Mouse (Mus musculus) thymus, adult 18-20 months (tissue): ENCODE data around the gene Ankrd65.

ENCODE experiments used
- DNase-seq, 2 experiments: peaks; one replicate each; pipeline ENCODE4 v3.0.0; 2022; ENCODE audit warnings: mixed read lengths in 2 of 2

Ankrd65 gene

DNA sequence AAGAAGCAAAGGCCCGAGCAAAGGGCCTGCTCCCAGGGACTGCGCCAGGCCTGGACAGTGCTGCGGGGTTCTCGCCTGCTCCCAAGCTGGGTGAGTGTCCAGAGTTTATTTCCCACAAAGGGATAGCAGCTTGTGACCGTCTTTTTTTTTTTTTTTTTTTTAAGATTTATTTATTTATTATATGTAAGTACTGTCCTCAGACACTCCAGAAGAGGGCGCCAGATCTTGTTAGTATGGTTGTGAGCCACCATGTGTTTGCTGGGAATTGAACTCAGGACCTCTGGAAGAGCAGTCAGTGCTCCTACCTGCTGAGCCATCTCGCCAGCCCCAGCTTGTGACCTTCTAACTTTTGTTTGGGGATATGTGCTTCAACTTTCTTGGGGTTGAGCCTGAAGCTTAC lies 30.8 kb downstream of the Ankrd65 start:
- no peak for DNase-seq

- DNase-seq, result no peak
These were observed 33.2 kb downstream of the Ankrd65 start for GRCm38 (mm10) chr4:155823443-155823842.

DNA sequence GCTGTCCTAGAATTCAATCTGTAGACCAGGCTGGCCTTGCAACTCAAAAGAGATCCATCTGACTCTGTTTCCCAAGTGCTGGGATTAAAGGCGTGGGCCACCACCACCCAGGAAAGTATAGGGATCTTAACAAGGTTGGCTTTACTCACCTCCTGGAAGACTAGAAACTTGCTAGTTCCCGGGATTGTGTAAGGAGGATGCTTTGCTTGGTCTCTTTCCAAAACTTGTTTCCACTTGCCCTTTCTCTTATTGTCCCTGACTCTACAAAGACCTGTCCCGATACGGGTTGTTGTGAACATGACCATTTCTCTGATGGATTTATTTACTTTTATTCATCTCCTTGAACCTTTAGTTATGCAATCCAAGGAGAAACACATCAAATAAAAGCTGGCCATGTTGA lies 39.6 kb downstream of the Ankrd65 start:
- no peak for DNase-seq

GRCm38 (mm10) chr4:155830596-155830995 lies 40.4 kb downstream of the Ankrd65 start:
- no peak for DNase-seq

GRCm38 (mm10) chr4:155831205-155831766 lies 41.0 kb downstream of the Ankrd65 start, which contains the start of gene Aurkaip1:
TSS of gene Aurkaip1 (plus strand) at chr4:155831272.
- DNase-seq, result peak; percentile 88 to 92

DNA sequence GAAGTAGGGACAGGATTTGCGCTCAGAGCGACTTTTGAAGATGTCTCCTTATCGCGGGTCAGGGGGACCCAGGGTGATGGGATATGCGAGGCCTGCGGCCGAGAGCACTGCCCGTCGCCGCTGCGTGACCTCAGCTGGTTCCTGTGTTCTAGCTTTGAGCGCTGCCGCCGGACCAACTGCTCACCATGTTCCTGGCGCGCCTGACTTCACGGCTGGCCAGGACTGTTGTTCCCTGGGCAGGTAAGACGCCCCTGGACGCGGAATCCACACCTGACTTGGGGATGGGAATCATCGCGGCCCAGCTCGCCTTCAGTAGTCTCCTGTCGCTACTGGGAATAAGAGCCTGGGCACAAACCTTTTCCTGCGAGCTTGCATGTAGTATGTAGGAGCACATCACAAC lies 41.6 kb downstream of the Ankrd65 start:
- no peak for DNase-seq

DNA sequence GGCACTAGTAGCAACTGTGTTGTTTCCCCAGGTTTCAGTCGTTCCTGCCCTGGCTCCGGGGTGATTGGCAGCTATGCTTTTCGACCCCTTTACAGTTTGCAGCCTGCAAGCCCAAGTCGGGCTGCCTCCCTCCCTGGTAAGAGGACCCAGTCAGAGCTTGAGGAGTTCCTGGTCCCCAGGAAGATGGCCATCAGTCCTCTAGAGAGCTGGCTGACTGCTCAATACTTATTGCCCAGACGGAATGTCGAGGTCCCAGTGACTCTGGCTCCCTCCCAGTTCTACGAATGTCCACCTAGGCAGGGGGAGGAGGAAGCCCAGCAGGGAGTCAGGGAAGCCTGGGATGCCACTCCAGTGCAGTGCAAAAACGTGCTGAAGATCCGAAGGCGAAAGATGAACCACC lies 42.1 kb downstream of the Ankrd65 start:
- no peak for DNase-seq

GRCm38 (mm10) chr4:155833234-155833633 lies 43.0 kb downstream of the Ankrd65 start:
- no peak for DNase-seq

DNA sequence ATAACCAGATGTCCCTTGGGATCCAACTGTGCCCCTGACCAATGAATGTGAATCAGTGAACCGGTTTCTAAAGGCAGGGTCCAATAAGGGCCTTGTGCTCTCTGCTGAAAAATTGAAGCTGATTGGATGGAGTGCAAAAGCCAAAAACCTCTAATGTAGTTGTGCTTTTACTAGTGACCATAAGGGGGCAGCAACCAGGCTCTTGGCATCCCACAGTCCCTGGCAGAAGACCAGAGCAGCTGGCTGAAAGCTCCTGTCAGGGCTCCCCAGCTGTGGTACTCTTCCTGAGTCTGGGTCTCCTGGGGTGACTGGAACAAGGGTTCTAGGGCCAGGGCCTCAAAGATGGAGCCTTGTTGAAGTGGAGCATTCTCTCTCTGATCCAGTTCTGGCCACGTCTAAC lies 43.6 kb downstream of the Ankrd65 start:
- peak in 1 of 2 experiments; percentile 48 for DNase-seq

DNA sequence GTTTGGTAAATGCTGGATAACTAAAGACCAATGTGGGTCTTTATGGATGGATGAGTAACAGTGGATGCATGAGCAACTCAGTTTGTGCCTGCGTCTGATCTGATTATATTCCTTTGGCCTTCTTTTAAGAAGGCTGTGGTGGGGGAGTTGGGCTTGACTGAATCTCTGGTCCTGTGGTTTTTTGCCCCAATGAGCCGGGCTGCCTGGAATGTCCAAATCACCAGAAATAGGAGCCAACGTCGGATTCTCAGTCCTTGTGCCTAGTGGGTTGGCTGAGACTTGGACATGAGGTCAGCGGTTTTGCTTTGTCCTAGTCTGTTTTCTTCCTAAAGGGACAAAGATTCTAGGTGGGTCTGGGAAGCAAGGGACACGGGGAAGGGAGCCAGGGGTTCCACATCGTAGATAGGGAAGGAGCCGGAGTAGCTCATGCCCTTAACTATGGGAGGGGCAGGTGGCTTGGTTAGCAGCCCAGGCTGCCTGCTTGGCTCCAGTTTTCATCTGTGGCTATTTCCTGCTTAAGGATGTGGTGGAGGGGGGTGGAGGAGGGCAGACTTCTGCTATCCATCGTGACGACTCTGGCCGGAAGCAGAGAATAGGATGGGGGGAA lies 47.3 kb downstream of the Ankrd65 start:
- DNase-seq, result no peak

GRCm38 (mm10) chr4:155838187-155839153 lies 48.2 kb downstream of the Ankrd65 start:
- DNase-seq, result no peak

DNA sequence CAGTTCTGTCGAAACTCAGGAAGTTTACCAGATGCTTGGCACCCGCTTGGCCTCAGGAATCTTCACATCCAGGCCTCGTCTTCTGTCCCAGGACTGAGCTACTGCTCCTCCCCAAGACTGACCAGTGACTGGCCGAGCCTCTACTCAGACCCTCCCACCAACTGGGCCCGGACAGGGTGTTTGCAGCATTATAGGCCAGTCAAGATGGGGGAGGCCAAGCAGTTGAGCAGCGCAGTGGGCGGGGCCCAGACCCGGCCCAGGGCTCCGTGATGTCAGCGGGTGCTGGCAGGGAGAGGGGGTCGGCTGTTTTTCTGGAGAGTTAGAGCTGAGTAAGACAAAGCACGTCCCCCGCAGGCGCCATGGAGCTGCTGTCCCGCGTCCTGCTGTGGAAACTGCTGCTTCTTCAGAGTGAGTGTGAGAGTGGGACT lies 49.3 kb downstream of the Ankrd65 start, which contains the start of gene Mxra8:
TSS of gene Mxra8 (plus strand) at position 198 of the 428 bp plus-strand sequence.
- DNase-seq, result peak in 1 of 2 experiments; percentile 37

GRCm38 (mm10) chr4:155840076-155841002 lies 50.1 kb downstream of the Ankrd65 start:
- DNase-seq, result no peak

GRCm38 (mm10) chr4:155841003-155841454 lies 50.8 kb downstream of the Ankrd65 start:
- DNase-seq, result peak; percentile 46 to 68

DNA sequence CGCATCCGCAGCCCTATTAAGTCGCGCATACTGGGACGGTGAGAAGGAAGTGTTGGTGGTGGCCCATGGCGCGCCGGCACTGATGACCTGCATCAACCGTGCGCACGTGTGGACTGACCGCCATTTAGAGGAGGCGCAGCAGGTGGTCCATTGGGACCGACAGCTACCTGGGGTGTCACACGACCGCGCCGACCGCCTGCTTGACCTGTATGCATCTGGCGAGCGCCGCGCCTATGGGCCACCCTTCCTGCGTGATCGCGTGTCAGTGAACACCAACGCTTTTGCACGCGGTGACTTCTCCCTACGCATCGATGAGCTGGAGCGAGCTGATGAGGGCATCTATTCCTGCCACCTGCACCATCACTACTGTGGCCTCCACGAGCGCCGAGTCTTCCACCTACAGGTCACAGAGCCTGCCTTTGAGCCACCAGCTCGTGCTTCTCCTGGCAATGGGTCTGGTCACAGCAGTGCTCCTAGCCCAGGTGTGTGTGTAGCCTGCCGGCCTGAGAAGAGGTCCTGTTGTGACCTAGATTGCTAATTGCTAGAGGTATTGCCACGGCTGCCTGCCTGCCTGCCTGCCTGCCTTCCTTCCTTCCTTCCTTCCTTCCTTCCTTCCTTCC lies 51.5 kb downstream of the Ankrd65 start:
- DNase-seq, result no peak

DNA sequence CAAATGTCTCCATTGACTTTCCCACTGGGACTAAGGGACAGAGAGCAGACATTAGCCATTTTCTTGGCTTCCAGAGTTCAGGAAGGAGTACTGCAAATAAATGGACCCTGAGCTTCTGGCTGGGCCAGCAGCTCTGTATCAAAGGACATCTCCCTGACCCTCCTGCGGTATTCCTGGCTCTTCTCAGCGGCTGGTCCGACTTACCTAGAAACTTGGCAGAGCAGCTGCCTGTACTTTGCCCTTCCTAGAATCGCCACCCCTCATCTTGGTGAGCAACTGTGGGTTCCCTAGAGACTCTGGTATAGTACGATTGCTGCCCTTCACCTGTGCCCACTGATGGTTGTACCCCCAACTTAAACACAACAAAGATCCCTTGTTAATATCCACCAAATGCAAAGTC lies 53.0 kb downstream of the Ankrd65 start:
- no peak for DNase-seq

DNA sequence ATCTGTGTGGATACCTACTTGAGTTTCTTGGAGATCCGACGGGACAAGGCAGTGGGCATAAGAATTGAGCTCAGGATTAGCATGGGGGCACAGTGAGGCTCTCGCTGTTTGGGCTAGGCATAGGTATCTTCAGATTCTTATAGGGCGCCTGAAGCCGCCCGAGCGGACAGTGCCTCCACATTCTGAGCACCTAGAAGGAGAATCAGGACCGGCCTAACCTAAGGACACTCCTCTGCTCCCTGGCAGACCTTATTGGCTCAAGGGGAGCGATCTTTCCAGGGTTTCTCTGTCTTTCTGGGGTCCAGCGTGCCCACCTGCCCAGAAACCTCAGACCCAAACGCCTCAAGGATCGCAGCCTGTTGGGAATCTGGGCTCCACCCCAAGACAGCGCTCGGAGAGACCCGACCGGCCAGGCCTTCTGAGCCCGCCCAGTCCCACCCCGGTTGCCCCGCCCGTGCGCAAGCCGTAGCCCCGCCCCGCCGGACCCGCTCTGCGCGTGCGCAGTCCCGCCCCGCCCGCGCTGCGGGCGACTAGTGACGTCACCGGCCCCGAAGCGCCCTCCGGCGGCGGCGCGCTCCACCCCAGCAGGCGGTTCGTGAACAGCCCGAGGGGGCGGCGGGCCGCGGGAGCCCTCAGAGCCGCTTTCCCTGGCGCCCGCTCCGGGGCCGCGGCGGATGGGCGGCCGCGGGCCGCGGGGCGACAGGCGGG lies 56.8 kb downstream of the Ankrd65 start, which contains the start of gene Dvl1:
TSS of gene Dvl1 (plus strand) at position 532 of the 708 bp plus-strand sequence.
- peak; percentile 81 for DNase-seq

- peak; percentile 45 to 51 for DNase-seq
These were observed 57.5 kb downstream of the Ankrd65 start for GRCm38 (mm10) chr4:155847591-155848352.

- no peak for DNase-seq
These were observed 58.3 kb downstream of the Ankrd65 start for GRCm38 (mm10) chr4:155848434-155849095.
